Mouse (Mus musculus) kidney, embryonic 16.5 days (tissue): ENCODE measurements around the gene Atf6b. TPM values are rescaled to one million over a fixed set of nuclear protein-coding genes. Genes with fewer than 3 reads are reported as not detected.

Experiments used
- ATAC-seq: fragments of 200-750 bp; cut with Nextera tagmentation; 2 replicates; pipeline ENCODE4 v1.8.0; 2017; ENCODE audit warnings: moderate TSS enrichment; ENCODE audit not compliant: low FRiP score, low TSS enrichment
- H3K27ac ChIP-seq: fragments of 300-500 bp; sonication (generic); 2 replicates; pipeline ENCODE4 v1.5.1; 2014; ENCODE audit warnings: low read length
- H3K27me3 ChIP-seq: fragments of 300-500 bp; sonication (generic); 2 replicates; pipeline ENCODE4 v1.6.1; 2014; ENCODE audit warnings: low read length, control low read depth, mixed read lengths; ENCODE audit not compliant: insufficient read depth
- H3K36me3 ChIP-seq: fragments of 300-500 bp; sonication (generic); 2 replicates; pipeline ENCODE4 v1.6.1; 2014; ENCODE audit warnings: low read length, control low read depth, mixed read lengths; ENCODE audit not compliant: insufficient read depth
- H3K4me1 ChIP-seq: fragments of 300-500 bp; sonication (generic); 2 replicates; pipeline ENCODE4 v1.6.1; 2014; ENCODE audit warnings: low read length, control low read depth, mixed read lengths; ENCODE audit not compliant: insufficient read depth
- H3K4me2 ChIP-seq: fragments of 300-500 bp; sonication (generic); replicated peaks from 2 replicates; pipeline ENCODE4 v1.6.1; 2014; ENCODE audit warnings: low read depth, low read length
- H3K4me3 ChIP-seq: fragments of 300-500 bp; sonication (generic); 2 replicates; pipeline ENCODE4 v1.5.1; 2014; ENCODE audit warnings: mild to moderate bottlenecking, low read length
- H3K9ac ChIP-seq: fragments of 300-500 bp; sonication (generic); replicated peaks from 2 replicates; pipeline ENCODE4 v1.6.1; 2014; ENCODE audit warnings: low read length
- H3K9me3 ChIP-seq: fragments of 300-500 bp; sonication (generic); 2 replicates; pipeline ENCODE4 v1.6.1; 2016; ENCODE audit warnings: low read length, control low read depth
- WGBS: fragments of 180-500 bp; shearing (Covaris S2); extraction: QIAGEN DNeasy Blood & Tissue Kit; methylation state at CpG from one replicate; pipeline ENCODE4 v1.1.7; 2014; 5-methylcytosine and 5-hydroxymethylcytosine counted together
- polyA plus RNA-seq: library from polyadenylated mRNA; unstranded; fragments of >200 nt; fragmentation: Nextera tagmentation; extraction: Ambion mirVana; gene quantifications from 2 replicates; pipeline ENCODE4 v1.2.1, GENCODE M21; 2015

The Atf6b gene
- polyA plus RNA-seq, 1 experiment from 2014 or later: 106 TPM

DNA sequence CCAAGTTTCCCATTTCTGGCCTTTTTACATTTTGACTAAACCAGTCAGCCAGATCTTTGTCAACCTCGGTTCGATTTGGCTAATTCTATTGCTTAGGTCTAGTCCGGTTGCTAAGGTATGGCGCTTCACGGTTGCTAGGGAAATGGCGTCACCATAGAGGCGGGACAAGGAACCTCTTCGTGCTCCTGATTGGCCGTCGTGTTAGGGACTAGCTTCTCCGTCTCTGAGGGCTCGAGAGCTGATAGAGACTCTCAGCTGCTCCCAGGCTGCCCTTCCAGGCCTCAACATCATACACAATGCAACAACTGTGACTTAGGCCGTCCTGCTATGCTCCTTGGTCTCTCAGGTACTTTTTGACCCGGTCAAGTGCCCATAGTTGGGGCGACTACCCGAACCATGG is 2.3 kb upstream of the Atf6b start, which contains the start of gene Fkbpl:
Fkbpl (plus strand) TSS at position 157 of the 400 bp plus-strand sequence.
- Histone ChIP-seq H3K9ac (peak within 1 kb of the TSS; percentile 82), H3K27me3 (no peaks in the 10 kb centered on the region), H3K27ac (peak within 1 kb of the TSS; percentile 81), H3K4me1 (peaks cover 32% of the 10 kb centered on the region), H3K4me2 (peak within 1 kb of the TSS; percentile 76), H3K9me3 (no peaks in the 10 kb centered on the region), H3K4me3 (peak within 1 kb of the TSS; percentile 72), H3K36me3 (peaks cover 6% of the 10 kb centered on the region; the same call in 1 of the 2 replicates)
- WGBS: 0% methylated on average over 16 of the region's 16 CpGs
- ATAC-seq: peak; percentile 76

DNA sequence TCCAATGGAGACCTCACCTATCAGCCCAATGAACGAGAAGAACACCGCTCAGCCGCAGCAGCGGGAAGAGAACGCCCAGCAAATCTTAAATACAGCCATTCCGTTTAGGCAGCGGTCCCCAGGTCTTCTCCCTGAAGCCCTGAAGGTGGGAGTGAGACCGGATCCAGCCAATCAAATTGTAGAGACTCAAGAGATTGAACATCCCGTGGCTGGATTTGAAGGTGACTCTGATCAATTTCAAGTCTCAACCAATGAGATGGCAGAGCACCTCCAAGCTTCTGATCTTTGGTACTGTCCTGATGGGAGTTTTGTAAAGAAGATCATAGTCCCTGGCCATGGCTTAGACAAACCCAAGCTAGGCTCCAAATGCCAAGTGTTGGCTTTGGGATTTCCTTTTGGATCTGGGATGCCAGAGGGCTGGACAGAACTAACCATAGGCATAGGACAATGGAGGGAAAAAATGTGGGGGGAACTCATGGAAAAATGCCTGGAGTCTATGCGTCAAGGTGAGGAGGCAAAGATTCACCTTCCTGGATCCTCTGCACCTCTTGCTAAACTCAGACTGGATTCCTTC is 1.6 kb upstream of the Atf6b start:
- H3K9me3 ChIP-seq: no peaks in the 10 kb centered on the region
- peak overlapping the region; percentile 72 for H3K4me3 ChIP-seq
- peak overlapping the region; percentile 76 for H3K4me2 ChIP-seq
- no peaks in the 10 kb centered on the region for H3K27me3 ChIP-seq
- peak overlapping the region; percentile 81 for H3K27ac ChIP-seq
- H3K9ac ChIP-seq: peak overlapping the region; percentile 82
- peaks cover 11% of the 10 kb centered on the region for H3K36me3 ChIP-seq
- 37% methylated on average over 10 of the region's 10 CpGs for WGBS
- H3K4me1 ChIP-seq: peaks cover 32% of the 10 kb centered on the region
- ATAC-seq: no peak

DNA sequence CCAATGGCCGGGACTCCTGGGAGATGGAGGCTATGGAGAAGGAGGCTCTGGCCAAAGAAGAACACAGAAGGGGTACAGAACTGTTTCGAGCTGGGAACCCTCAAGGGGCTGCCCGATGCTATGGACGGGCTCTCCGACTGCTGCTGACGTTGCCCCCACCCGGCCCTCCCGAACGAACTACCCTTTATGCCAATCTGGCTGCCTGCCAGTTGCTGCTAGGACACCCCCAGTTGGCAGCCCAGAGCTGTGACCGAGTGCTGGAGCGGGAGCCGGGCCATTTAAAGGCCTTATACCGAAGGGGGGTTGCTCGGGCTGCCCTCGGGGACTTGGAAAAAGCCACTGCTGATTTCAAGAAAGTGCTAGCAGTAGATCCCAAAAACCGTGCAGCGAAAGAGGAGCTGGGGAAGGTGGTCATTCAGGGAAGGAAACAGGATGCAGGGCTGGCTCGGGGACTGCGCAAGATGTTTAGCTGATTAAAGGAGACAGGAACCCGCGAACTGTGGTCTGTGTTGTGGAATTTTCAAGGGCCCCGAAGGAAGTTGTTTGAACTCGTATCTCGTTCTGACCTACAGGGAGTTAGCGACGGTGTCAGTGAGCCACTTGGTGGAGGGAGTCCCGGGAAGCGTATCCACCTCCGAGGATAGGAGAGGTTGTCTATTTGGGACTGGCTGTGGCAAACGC is 975 bp upstream of the Atf6b start:
- Histone ChIP-seq H3K9me3 (no peaks in the 10 kb centered on the region), H3K9ac (no peak overlapping the region), H3K27ac (no peak overlapping the region), H3K4me2 (peak overlapping the region; percentile 76), H3K4me3 (no peak overlapping the region), H3K27me3 (no peaks in the 10 kb centered on the region), H3K4me1 (peaks cover 28% of the 10 kb centered on the region), H3K36me3 (peaks cover 16% of the 10 kb centered on the region)
- WGBS: 89% methylated on average over 30 of the region's 30 CpGs
- ATAC-seq: no peak

DNA sequence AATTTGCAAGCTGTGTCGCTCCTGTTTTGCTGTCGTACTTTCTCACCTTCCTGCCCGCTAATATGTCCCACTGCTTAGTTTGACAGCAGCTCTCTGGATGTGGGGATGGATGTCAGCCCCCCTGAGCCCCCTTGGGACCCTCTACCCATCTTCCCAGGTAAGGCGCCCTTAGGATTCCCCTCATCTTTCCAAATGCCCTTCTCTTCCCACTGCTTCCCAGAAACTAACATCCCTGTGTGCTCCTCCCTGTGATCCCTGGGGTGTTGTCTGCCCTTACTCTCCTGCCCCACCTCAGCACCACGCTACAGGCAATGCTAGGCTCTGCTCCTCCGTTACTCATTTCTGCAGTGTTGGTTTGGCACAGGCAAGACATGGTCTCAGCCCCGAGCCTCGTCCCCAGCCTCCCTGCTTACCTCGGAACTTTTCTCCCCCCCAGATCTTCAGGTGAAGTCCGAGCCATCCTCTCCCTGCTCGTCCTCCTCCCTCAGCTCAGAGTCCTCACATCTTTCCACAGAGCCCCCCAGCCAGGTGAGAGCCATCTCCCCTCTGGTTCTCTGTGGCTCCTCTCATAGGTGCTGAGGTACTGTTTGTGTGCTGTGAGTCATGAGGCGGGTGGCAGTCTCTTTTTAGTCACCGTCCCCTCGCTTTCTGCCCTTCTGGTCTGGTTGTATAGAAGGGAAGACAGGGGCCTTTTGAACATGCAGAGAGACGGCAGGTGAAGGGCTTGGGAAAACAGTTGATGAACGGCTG is 1.4 kb downstream of the Atf6b start:
- Histone ChIP-seq H3K4me3 (no peak overlapping the region; the same call in 1 of the 2 replicates), H3K9ac (peak overlapping the region; percentile 37; the same call in 1 of the 2 replicates), H3K4me1 (peaks cover 24% of the 10 kb centered on the region), H3K4me2 (peak overlapping the region; percentile 92), H3K27ac (no peak overlapping the region), H3K27me3 (no peaks in the 10 kb centered on the region), H3K9me3 (no peaks in the 10 kb centered on the region), H3K36me3 (peaks cover 38% of the 10 kb centered on the region)
- no peak for ATAC-seq
- 75% methylated on average over 16 of the region's 16 CpGs for WGBS

DNA sequence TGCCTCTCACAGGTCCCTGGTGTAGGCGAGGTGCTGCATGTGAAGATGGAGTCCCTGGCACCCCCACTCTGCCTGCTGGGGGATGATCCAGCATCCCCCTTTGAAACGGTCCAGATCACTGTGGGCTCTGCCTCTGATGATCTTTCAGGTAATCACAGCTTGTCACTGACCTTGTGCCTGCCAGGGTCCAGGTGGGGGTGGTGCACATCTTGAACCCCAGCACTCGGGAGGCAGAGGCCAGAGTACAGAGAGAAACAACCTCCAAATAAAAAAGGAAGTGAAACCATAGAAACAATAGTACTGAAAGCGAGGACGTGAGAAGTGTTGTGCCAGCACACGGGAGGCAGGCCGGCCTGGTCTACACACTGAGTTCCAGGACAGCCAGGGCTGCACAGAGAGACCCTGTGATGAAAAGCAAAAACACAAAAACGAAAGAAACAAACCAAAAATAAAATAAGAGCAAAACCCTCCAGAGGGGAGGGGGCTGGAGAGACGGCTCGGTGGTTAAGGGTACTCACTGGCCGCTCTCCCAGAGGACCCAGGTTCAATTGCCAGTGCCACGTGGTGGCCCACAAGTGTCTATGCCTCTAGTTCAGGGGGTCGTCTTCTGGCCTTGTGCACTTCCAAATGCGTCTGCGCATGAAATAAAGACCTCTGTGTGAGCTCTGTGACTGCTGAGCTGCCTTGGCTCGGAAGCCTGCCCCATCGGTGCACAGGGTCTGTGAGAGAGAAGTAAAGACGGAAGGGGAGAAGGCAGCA is 2.3 kb downstream of the Atf6b start:
- WGBS: 88% methylated on average over 18 of the region's 18 CpGs
- Histone ChIP-seq H3K36me3 (peaks cover 41% of the 10 kb centered on the region), H3K4me1 (peaks cover 24% of the 10 kb centered on the region), H3K27me3 (no peaks in the 10 kb centered on the region), H3K4me3 (no peak overlapping the region), H3K9ac (no peak overlapping the region), H3K27ac (no peak overlapping the region), H3K4me2 (no peak overlapping the region), H3K9me3 (no peaks in the 10 kb centered on the region)
- no peak for ATAC-seq

DNA sequence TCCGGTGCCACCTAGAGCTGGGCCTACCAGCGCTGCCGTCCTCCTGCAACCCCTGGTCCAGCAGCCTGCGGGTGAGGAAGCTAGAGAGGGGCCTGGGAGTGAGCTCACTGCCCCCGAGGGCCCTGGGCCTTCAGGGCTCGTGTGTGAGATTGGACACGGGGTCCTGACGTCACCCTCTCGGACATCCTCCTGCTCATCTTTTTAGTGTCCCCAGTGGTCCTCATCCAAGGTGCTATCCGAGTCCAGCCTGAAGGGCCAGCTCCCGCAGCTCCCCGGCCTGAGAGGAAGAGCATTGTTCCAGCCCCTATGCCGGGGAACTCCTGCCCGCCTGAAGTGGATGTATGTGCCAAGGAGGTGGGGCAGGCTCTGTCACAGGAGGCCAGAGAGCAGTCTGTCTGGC is 3.8 kb downstream of the Atf6b start:
- Histone ChIP-seq H3K4me3 (no peak overlapping the region), H3K27ac (no peak overlapping the region), H3K9me3 (no peaks in the 10 kb centered on the region), H3K9ac (no peak overlapping the region), H3K4me1 (peaks cover 25% of the 10 kb centered on the region), H3K27me3 (no peaks in the 10 kb centered on the region), H3K36me3 (peaks cover 45% of the 10 kb centered on the region), H3K4me2 (no peak overlapping the region)
- WGBS: 94% methylated on average over 14 of the region's 14 CpGs
- ATAC-seq: no peak

DNA sequence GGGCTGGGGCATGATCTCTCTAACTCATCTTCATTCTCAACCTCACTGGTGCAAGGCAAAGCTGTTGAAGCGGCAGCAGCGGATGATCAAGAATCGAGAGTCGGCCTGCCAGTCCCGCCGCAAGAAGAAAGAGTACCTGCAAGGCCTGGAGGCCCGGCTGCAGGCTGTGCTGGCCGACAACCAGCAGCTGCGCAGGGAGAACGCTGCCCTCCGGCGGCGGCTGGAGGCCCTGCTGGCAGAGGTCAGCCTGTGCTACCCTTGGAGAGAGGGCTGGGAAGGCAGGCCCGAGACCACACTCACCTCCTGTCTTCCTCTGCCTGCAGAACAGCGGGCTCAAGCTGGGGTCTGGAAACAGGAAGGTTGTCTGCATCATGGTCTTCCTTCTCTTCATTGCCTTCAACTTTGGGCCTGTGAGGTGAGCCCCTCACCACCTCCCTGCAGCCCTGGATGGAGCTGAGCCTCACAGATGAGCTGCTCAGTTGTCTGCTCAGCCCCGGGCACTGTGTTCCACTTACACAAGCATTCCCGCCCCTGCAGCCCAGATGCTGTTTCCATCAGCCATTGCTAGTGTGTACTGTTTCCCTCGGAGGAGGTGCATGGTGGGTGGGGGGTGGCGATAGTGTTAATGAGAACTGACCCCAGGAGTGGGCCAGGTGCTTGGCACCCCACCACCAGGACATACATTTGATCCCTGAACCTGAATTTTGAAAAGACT is 4.7 kb downstream of the Atf6b start:
- WGBS: 51% methylated on average over 19 of the region's 19 CpGs
- Histone ChIP-seq H3K9me3 (no peaks in the 10 kb centered on the region), H3K36me3 (peaks cover 45% of the 10 kb centered on the region), H3K27me3 (no peaks in the 10 kb centered on the region), H3K9ac (no peak overlapping the region), H3K27ac (no peak overlapping the region), H3K4me3 (no peak overlapping the region), H3K4me2 (no peak overlapping the region), H3K4me1 (peaks cover 25% of the 10 kb centered on the region)
- ATAC-seq: no peak

DNA sequence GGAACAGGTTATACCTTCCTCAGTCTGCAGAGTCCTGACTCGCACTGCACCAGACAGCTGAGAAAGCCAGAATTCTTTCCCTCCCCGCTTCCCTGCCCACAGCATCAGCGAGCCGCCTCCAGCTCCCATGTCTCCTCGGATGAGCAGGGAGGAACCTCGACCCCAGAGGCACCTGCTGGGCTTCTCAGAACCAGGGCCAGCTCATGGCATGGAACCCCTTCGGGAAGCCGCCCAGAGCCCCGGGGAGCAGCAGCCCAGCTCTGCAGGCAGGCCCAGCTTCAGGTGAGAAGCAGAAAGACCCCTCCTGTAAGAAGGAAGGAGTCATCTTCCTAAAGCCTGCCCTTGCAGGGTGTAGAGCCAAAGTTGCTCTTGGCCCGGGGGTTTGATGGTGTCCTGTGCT is 5.6 kb downstream of the Atf6b start:
- 82% methylated on average over 10 of the region's 10 CpGs for WGBS
- H3K9me3 ChIP-seq: no peaks in the 10 kb centered on the region
- H3K36me3 ChIP-seq: peaks cover 45% of the 10 kb centered on the region
- no peak overlapping the region for H3K27ac ChIP-seq
- peaks cover 24% of the 10 kb centered on the region for H3K4me1 ChIP-seq
- no peak overlapping the region for H3K4me3 ChIP-seq
- no peak overlapping the region for H3K4me2 ChIP-seq
- no peak overlapping the region for H3K9ac ChIP-seq
- ATAC-seq: no peak
- H3K27me3 ChIP-seq: no peaks in the 10 kb centered on the region

DNA sequence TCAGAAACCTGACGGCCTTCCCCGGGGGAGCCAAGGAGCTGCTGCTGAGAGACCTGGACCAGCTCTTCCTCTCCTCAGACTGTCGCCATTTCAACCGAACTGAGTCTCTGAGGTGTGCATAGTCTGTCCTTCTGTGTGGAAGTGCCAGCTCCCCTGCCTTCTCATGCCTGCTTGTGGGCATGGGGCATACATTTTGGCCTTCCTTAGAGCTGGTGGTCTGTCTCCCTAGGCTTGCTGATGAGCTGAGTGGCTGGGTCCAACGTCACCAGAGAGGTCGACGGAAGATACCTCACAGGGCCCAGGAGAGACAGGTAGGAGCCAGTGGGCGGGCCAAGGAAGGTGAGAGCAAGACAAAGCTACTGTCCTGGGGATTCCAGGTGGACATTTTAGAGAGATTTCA is 6.0 kb downstream of the Atf6b start:
- H3K4me1 ChIP-seq: peaks cover 20% of the 10 kb centered on the region
- no peak for ATAC-seq
- H3K27ac ChIP-seq: no peak overlapping the region
- 95% methylated on average over 8 of the region's 8 CpGs for WGBS
- H3K4me2 ChIP-seq: no peak overlapping the region
- no peak overlapping the region for H3K9ac ChIP-seq
- H3K36me3 ChIP-seq: peaks cover 45% of the 10 kb centered on the region
- no peaks in the 10 kb centered on the region for H3K27me3 ChIP-seq
- H3K4me3 ChIP-seq: no peak overlapping the region
- no peaks in the 10 kb centered on the region for H3K9me3 ChIP-seq
